Mouse (Mus musculus) cerebellum, adult 11-12 months (tissue): ENCODE measurements around the gene Zfp990.
"Not testable (repeated sequence)": the region's sequence is repeated elsewhere in the genome, so short reads cannot be mapped to it uniquely, and the experiment has no call there.

ENCODE experiments used
- DNase-seq: peaks from one replicate; pipeline ENCODE4 v3.0.0; 2022

Zfp990 gene

GRCm38 (mm10) chr4:145510459-145510858 is at the start of gene Zfp990:
Zfp990 (plus strand) TSS chr4:145510759.
- DNase-seq, result not testable (repeated sequence)

DNA sequence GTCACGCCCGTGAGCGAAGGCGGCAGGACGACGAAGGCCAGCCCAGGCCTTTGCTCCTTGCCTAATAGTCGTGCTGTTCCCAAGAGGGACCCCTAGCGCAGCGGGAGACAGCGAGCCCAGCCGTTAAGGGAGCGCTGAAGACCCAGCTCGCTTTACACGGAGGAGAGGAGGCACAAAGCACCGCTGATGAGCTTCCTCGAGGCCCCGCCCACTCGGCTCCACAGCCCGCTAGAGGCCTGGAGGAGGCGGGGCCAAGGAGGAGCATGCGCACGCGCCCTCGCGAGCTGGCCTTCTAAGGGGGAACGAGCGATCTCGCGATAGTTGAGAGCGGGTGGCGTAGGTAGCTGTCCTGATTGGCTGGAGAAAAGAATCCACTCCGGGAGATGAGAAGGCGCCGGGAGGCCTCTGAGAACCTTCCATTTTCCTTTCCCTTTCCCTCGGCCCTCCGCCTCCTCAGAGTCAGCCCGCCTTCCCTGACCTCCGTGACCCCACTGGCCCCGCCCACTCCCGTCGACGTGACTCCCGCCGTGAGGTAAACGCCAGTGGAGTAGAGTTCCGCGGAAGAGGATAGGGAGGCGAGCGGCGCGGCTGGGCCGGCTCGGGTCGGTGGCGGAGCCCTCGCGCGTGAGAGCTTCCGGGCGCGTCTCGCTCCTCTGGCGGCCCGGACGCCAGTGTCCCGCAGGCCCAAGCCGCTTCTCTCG is 46.9 kb upstream of the Zfp990 start:
- not testable (repeated sequence) for DNase-seq

GRCm38 (mm10) chr4:145478128-145478527 is 32.4 kb upstream of the Zfp990 start:
- DNase-seq, result no peak

GRCm38 (mm10) chr4:145480699-145481098 is 29.9 kb upstream of the Zfp990 start:
- not testable (repeated sequence) for DNase-seq

DNA sequence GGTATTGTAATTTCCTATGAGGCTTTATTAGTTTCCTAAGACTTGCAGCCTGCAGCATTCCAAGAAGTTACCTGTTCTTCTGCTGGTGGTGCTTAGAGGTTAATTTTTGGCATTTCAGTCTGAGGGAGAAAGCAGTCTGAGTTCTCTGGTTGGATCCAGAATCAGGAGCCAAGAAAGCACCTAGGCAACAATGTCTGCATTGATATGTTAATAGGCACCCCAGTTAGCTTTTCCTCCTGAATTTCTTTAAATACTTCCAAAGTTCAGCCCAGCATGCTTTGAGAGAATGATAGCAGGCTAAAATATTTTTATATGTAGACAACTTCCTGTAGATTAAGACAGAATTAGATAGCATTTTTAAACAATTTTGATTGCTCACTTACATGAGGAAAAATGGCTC is 21.2 kb upstream of the Zfp990 start:
- no peak for DNase-seq

DNA sequence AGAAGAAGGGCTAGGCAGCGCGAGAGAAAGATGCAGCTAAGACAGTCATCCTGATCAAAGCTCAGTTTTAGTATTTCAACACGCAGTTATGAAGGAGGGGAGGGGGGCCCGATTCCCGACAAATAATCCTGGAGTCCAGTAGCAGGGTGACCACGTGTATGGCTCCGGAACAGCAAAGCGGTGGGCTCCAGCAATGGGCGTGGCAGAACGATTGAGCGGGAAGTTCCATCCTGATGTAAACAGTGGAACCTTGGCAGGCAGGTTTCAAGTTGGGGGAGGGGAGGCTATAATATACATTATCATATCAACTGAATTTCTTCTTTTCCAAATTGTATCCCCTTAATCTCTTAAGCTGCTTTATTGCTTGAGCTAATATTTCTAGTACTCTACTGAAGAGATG is 18.4 kb upstream of the Zfp990 start:
- DNase-seq, result no peak

DNA sequence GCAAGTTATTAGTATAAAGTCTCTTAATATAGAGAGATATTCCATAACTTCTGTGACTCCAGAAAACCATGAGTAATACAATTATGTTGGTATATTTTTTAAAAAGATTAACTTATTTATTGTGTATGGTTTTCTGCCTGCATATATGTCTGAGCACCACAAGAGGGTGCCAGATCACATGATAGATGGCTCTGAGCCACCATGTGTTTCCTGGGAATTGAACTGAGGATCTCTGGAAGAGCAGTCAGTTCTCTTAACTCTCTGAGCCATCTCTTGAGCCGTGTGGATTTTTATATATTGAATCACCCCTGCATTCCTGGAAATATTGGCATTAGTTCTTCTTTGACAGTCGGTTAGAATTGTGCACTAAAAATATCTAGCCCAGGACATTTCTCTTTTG is 17.2 kb upstream of the Zfp990 start:
- DNase-seq, result not testable (repeated sequence)

DNA sequence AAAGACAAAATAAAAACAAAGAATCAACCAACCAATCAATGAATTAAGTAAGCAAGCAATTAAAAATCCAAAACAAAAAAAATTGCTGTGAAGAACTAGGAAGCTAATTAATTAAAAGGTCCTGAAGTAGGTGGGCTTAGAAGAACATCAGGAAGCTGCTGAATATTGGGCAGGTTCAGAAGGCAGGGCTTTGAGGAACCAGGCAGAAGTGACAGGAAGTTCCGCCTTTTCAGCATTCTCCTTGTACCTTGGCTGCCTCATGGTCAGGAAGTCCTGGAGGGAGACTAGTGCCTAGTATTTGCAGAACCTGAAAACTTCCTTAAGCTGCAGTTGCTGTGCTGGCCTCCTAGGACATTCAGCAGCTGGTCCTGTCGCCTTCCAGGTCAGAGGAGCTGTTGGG is 4.1 kb downstream of the Zfp990 start:
- DNase-seq, result not testable (repeated sequence)

DNA sequence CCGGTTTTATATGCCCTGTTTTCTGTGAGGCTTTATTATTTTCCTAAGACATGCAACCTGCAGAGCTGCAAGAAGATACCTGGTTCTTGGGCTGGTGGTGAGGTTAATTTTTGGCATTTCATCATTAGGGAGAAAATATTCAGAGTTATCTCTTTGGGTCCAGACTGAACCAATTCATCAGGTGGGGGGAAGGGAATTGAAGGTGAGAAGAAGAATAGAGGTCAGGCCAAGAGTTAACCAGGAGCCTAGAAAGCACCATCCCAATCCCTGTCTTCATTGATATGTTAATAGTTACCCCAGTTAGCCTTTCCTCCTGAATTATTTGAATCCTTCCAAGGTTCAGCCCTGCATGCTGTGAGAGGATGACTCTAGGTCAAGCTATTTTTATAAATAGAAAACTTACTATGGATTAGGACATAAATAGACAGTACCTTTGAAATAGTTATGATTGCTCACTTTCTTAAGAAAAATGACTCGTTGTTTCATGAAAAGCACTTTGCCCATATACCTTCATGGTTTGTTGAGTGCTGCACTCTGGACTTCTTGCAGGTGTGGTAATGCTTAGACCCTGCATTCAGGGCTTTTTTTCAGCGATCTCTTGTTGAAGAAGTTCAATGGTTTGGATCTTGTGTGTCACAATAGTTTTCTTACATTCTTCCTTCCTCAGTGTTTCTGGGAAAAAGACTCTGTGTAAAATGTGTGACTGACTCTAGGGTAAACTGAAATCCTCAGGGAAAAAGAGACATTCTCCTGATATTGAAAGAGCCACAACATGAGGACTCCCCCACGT is 5.4 kb downstream of the Zfp990 start:
- not testable (repeated sequence) for DNase-seq

- not testable (repeated sequence) for DNase-seq
Observed at GRCm38 (mm10) chr4:145517391-145517790, 6.8 kb downstream of the Zfp990 start.

DNA sequence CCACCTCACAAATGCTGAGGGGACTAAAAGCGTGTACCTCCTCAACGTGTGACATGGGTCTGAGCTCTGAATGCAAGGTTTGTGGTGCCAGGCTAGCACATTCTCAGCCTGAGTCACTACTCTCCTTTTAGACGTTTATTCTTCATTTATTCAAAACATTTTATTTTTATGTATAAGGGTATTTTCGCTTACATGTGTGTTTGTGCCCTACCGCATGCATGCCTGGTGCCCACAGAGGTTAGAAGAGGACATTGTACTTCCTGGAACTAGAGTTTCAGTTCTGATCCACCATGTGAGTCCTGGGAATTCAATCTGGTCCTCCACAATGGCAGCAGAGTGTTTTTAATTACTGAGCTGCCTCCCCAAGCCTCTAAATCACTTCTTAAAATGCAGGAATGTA is 33.3 kb downstream of the Zfp990 start:
- not testable (repeated sequence) for DNase-seq

DNA sequence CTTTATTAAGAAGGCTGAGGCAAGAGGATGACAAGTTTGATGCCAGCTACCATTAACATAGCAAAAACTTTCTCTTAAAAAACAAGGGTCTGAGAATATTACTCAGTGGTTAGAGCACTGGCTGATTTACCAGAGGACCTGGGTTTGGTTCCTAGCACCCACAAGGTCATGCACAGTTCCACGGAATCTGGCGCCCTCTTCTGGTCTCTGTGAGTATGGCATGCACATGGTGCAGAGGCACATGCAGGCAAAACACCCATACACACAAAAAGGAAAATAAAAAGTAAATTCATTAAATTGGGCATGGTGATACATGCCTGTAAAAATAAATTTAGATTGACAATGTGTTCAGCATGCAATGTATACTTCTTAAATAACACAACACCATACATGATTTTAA is 34.5 kb downstream of the Zfp990 start:
- DNase-seq, result not testable (repeated sequence)

- not testable (repeated sequence) for DNase-seq
Observed at GRCm38 (mm10) chr4:145545734-145546349, 35.3 kb downstream of the Zfp990 start.

- DNase-seq, result not testable (repeated sequence)
Observed at GRCm38 (mm10) chr4:145546477-145546876, 35.9 kb downstream of the Zfp990 start.

GRCm38 (mm10) chr4:145556680-145557079 is 46.1 kb downstream of the Zfp990 start:
- no peak for DNase-seq

- DNase-seq, result no peak
Observed at GRCm38 (mm10) chr4:145559505-145560099, 49.0 kb downstream of the Zfp990 start.

DNA sequence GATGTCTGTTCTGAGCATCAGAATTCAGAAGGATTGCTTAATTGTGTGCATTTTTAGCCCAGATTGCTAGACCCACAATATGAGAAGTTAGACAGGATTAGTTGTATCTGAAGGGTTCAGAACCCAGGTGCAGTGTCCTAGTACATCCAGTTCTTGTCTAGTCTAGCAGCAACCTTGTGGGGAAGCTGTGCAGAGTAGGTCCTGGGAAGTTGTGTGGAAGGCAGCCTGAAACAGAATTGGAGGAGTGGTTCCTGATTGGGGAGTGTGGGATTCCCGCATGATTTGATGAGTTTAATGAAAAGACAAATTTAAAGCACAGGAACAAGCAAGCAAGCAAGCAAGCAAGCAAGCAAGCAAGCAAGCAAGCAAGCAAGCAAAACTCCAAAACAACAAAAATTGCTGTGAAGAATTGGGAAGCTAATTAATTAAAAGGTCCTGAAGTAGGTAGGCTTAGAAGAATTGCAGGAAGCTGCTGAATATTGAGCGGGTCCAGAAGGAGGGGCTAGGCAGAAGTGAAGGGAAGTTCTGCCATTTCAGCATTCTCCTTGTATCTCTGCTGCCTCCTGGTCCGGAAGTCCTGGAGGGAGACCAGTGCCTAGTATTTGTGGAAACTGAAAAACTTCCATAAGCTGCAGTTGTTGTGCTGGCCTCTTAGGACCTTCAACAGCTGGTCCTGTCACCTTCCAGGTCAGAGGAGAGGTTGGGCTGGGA is 53.7 kb downstream of the Zfp990 start:
- no peak for DNase-seq

- DNase-seq, result not testable (repeated sequence)
Observed at GRCm38 (mm10) chr4:145570461-145570860, 59.9 kb downstream of the Zfp990 start.

DNA sequence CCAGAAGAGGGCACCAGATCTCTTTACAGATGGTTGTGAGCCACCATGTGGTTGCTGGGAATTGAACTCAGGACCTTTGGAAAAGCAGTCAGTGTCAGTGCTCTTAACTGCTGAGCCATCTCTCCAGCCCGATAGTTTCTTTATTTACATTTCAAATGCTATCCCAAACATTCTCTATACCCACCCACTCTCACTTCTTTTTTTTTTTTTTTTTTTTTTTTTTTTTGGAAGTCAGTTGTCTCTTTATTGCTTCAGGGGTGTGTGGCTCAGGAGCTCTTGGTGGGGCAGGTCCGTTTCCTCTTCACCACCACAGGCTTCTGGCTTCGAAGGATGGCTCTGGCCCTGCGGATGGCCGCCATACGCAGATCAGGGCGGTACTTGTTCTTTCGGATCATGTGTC is 66.1 kb downstream of the Zfp990 start:
- DNase-seq, result not testable (repeated sequence)

GRCm38 (mm10) chr4:145580333-145580732 is 69.8 kb downstream of the Zfp990 start:
- not testable (repeated sequence) for DNase-seq

- DNase-seq, result not testable (repeated sequence)
Observed at GRCm38 (mm10) chr4:145585078-145585477, 74.5 kb downstream of the Zfp990 start, which contains the start of gene Gm13212. Gm13212 (plus strand) TSS chr4:145585166.

DNA sequence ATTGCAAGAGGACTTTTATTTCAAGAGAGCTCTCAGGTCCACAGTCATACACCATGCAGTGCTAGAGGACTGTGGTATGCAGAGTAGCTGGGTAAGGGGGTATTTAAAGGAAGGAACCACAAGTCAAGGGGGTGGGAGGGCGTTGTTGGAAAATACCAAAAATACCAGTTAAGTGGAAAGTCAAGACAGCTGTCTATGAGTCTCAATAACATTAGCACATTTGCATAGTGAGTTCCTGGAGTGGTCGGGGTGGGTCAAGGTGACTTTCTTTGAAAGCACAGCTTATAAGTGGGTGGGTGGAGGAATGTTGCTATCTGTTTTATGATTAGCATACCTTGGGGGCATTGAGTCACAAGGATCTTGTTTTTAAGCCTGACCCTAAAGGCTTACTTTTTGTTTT is 75.5 kb downstream of the Zfp990 start:
- DNase-seq, result not testable (repeated sequence)
